Mouse (Mus musculus): ENCODE measurements around the gene Rufy2.
"Not testable (repeated sequence)": the region's sequence is repeated elsewhere in the genome, so short reads cannot be mapped to it uniquely, and the experiment has no call there.

Rufy2 gene

GRCm38 (mm10) chr10:63053007-63053406 lies 73.0 kb downstream of the Rufy2 start:
- DNase-seq: no peak

- DNase-seq: not testable (repeated sequence)
Observed at GRCm38 (mm10) chr10:63054071-63054470, 74.0 kb downstream of the Rufy2 start.

- no peak for DNase-seq
Observed at GRCm38 (mm10) chr10:63054586-63054985, 74.6 kb downstream of the Rufy2 start.

GRCm38 (mm10) chr10:63056966-63057750 lies 77.1 kb downstream of the Rufy2 start:
- DNase-seq: peak; percentile 53 to 61

GRCm38 (mm10) chr10:63059862-63060261 lies 79.8 kb downstream of the Rufy2 start, which contains the start of gene Pbld1:
Pbld1 (plus strand) TSS chr10:63060162.
- DNase-seq: no peak

GRCm38 (mm10) chr10:63060406-63060805 lies 80.4 kb downstream of the Rufy2 start:
- peak; percentile 42 to 58 for DNase-seq

GRCm38 (mm10) chr10:63061266-63061665 lies 81.2 kb downstream of the Rufy2 start:
- DNase-seq: peak in 1 of 2 experiments; percentile 38

- no peak for DNase-seq
Observed at GRCm38 (mm10) chr10:63062696-63063095, 82.7 kb downstream of the Rufy2 start.

- no peak for DNase-seq
Observed at GRCm38 (mm10) chr10:63063365-63063764, 83.3 kb downstream of the Rufy2 start.

GRCm38 (mm10) chr10:63064516-63064915 lies 84.5 kb downstream of the Rufy2 start:
- no peak for DNase-seq

- no peak for DNase-seq
Observed at GRCm38 (mm10) chr10:63065561-63065960, 85.5 kb downstream of the Rufy2 start.

- peak; percentile 88 to 91 for DNase-seq
Observed at GRCm38 (mm10) chr10:63065988-63066387, 86.0 kb downstream of the Rufy2 start.
